Mouse (Mus musculus) embryonic stem cell, embryonic (primary cell): Measurements from ENCODE around the gene Lsamp.

Experiments used
- CTCF ChIA-PET, 4 experiments: fragments of 300-600 bp in 2 of 4; fragments of 350-600 bp in 2 of 4; sonication (Branson Sonifier 250); formaldehyde crosslinking; loops; one replicate each; lab custom pipeline; 2022; ENCODE audit warnings: inconsistent platforms in 2 of 4; lab: Charles Lee
- POLR2A ChIA-PET, 4 experiments: fragments of 300-600 bp in 2 of 4; fragments of 350-600 bp in 2 of 4; sonication (Branson Sonifier 250); formaldehyde crosslinking; loops; one replicate each; lab custom pipeline; 2022; ENCODE audit warnings: antibody characterized with exemption in 4 of 4, inconsistent platforms in 1 of 4; lab: Charles Lee

The Lsamp gene

DNA sequence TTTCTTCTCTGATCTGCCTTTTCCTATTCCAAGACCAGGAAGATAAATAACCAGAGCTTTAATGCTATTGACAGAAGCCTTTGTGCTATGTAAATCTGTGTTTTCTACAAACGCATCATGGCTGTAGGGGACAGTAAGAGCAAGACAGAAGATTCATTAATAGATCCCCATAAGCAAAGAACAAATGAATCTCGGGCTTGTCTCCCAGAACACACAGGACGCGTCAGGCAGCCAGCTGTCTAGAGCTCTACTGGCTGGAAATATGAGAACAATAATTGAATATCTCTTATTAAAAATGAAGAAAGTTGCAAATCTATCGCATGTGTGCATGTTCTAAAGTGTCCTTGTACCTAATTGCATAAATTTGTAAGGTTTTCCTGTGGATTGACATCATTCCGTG is 755.6 kb downstream of the Lsamp start:
- ChIA-PET CTCF (interaction anchor here in 1 of 4 experiments (0.9 kb wide), 1 partner anchor 228 kb away, joined by 3 read pairs; no protein-coding TSS in a partner anchor), POLR2A (interaction anchor here in 1 of 4 experiments (0.6 kb wide), 1 partner anchor 244 kb away, joined by 3 read pairs; no protein-coding TSS in a partner anchor)

- POLR2A ChIA-PET, result no interaction called here
- CTCF ChIA-PET, result no interaction called here
Observed at GRCm38 (mm10) chr16:40740273-40740672, 756.1 kb downstream of the Lsamp start.

DNA sequence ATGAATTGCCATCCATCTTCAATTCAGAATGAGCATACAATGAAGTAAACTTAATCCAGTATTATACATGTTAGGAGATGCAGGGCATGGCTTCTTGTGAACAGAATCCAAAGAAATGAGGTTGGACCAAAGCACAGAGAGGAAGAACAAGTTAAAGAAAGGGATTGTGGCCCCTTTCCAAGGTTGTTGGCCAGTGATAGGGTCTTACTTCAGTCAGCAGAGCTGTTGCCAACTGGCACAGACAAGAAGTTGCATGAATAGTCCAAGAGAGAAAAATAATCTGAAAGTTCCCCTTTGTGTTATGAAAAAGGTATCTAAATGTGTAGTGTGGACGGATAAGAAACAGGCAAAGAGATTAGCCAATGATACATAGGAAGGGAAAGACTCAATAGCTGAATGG is 843.0 kb downstream of the Lsamp start:
- ChIA-PET CTCF (no interaction called here), POLR2A (no interaction called here)

DNA sequence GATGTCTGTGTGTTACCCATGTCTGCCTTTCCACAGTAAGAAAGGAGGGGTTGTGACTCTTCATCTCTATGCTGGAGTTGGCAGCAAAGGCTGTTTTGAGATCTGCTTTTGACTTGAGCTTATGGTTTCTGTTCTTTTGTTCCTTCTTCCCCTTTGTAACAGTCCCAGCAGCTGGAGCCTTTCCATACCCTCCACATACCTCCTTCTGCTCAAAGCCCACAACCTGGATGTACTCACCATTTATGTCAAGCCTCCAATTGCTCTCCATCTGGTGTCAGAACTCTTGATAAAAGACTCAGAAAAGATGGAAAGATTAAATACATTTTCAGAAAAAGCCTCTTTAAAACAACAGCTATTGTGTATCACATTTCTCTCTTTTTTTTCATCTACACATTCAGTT is 847.4 kb downstream of the Lsamp start:
- ChIA-PET POLR2A (no interaction called here), CTCF (no interaction called here)

- CTCF ChIA-PET, result no interaction called here
- POLR2A ChIA-PET, result no interaction called here
Observed at GRCm38 (mm10) chr16:40841765-40842164, 857.6 kb downstream of the Lsamp start.

GRCm38 (mm10) chr16:40866733-40867132 is 882.6 kb downstream of the Lsamp start:
- POLR2A ChIA-PET, result interaction anchor here in 1 of 4 experiments (0.6 kb wide), 1 partner anchor 803 kb away, joined by 3 read pairs; no protein-coding TSS in a partner anchor
- CTCF ChIA-PET, result no interaction called here

DNA sequence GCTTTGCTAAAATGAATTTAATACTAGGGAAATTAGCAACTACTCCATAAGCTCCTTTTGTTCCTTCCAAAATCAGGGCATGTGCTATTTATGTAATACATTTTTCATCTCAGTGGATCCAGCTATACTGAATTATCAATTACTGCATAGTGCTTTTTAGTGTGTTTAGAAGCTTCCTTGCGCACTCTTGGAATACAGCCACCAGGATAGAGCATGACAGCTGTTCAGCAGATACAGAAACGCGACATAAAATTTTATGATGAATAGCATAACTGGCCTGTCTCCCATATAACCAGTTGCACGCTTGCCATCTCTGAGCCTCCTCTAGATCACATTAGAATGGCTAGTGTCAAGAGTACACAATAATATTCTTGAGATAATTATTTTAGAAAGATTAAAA is 894.1 kb downstream of the Lsamp start:
- POLR2A ChIA-PET, result no interaction called here
- CTCF ChIA-PET, result interaction anchor here in 1 of 4 experiments (1.1 kb wide), 1 partner anchor 90 kb away, joined by 4 read pairs; no protein-coding TSS in a partner anchor

DNA sequence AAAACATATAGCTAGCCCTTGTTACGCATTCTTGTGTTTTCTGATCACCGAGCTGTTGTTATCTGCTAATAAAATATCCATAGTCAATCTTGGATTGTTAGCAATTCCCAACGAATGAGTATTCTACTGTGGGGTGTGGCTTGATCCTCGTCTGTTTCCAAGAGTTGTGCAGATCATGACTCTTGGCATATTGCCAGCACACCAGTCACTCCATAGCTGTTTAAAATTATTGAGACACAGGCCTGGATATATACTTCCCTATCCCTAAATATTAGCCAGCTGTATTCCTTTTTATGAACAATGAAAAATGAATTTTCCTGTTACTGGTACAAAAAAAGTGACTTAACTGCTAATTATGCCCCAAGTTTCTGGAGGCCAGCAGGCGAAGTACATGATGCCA is 897.8 kb downstream of the Lsamp start:
- CTCF ChIA-PET, result no interaction called here

DNA sequence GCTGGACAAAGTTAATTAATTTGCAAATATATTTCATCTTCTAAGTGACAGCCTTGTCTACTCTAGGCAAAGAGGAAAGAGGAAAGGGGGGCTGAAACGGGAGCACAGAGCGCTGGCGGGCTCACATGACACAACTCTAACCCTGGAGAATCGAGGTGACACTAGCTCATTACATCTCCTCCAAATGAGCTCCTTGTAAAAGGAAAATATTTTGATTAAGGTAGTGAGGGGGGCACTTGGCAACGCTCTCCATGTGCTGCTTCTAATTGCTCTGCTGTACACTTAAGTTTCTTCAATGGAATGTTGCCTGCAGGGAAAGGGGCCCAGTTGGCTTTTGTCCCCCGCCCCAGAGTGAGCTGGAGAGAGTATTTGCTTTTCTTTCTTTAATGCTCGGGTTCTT is 907.2 kb downstream of the Lsamp start:
- CTCF ChIA-PET, result no interaction called here
- POLR2A ChIA-PET, result no interaction called here

More for the DNA sequence above, 897.8 kb downstream of the Lsamp start:
- POLR2A ChIA-PET, result interaction anchor here in 1 of 4 experiments (0.5 kb wide), 1 partner anchor 410 kb away, joined by 3 read pairs; no protein-coding TSS in a partner anchor

- POLR2A ChIA-PET, result no interaction called here
- CTCF ChIA-PET, result no interaction called here
Observed at GRCm38 (mm10) chr16:40897768-40898327, 913.7 kb downstream of the Lsamp start.

GRCm38 (mm10) chr16:40907892-40908291 is 923.7 kb downstream of the Lsamp start:
- CTCF ChIA-PET, result no interaction called here
- POLR2A ChIA-PET, result no interaction called here

DNA sequence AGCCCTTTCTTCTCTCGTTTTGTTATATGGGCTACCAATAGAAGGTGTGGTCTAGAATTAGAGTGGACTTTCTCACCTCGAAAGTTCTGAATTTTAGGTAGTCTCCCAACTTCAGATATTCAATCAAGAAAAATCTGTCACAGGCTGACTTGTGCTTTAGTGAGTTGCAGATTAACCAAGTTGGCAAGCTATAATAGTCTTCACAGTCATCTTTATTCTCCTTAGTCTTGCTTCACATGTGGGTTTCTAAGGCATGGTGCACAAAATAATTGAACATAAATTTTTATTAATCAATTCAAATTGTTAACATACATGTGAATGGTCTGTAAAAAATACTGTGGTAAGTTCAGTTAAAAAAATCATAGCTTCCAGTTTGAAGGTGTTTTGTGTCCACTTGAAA is 930.0 kb downstream of the Lsamp start:
- POLR2A ChIA-PET, result no interaction called here
- CTCF ChIA-PET, result no interaction called here

DNA sequence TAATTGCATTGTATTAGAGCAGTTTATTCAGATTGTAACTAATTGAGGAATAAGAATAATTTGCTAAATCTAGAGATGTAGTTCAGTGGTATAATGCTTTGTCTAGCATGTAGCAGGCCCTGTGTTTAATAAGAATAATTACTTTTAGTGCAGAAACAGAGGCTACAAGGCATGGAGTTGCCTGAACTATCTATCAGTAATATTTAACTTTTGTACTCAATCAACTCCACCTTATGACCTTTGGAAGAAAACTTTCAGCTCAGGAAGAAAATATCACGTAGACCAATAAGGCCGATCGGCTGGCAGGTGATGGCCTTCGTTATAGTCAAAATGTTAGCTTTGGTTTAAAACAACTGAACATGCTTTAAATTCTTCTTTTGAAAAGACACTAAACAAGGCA is 946.4 kb downstream of the Lsamp start:
- ChIA-PET CTCF (no interaction called here), POLR2A (no interaction called here)

- ChIA-PET POLR2A (no interaction called here), CTCF (no interaction called here)
Observed at GRCm38 (mm10) chr16:40942266-40942665, 958.1 kb downstream of the Lsamp start.

DNA sequence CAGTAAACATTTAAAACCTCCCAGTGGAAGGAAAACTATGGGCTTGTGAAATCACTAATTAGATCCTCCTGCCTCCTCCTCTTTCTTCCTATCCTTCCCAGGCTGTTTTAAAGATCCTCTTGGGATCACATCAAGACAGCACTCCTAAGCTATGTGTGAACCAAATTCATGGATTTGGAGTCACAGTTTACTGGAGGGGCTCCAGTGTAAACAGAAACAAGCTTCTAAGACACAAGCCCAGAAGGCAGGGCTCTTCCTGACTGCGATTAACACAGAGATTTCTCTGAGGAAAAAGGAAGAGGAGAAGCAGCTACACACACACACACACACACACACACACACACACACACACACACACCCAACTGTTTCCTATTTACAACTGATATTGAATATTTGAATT is 961.7 kb downstream of the Lsamp start:
- POLR2A ChIA-PET, result interaction anchor here in 1 of 4 experiments (0.6 kb wide), 1 partner anchor 544 kb away, joined by 3 read pairs; no protein-coding TSS in a partner anchor
- CTCF ChIA-PET, result no interaction called here

DNA sequence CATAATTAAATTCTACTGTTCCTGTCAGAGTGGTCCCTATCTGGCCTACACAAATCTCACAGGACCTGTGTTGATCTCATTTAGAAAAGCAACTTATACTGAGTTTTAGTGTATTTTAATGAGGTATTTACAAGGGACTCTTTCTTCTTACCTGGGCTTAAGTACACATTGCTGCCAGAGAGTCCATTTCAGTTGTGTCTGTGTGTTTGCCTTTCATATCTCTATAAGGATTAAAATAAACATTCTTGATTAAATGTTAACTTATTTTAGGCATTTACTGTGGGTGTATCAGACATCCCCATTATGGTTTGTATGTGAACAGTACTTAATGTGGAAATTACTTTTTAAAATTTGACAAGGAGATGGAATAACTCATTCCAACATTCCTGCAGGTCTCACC is 963.9 kb downstream of the Lsamp start:
- ChIA-PET POLR2A (no interaction called here), CTCF (no interaction called here)

- POLR2A ChIA-PET, result no interaction called here
- CTCF ChIA-PET, result interaction anchor here in 2 of 4 experiments (0.9 to 1.4 kb wide), 2 partner anchors 9 kb away, joined by 3 read pairs; no protein-coding TSS in a partner anchor
Observed at GRCm38 (mm10) chr16:40959211-40959610, 975.0 kb downstream of the Lsamp start.

- ChIA-PET POLR2A (no interaction called here), CTCF (interaction anchor here in 1 of 4 experiments (1.4 kb wide), 1 partner anchor 7 kb away, joined by 3 read pairs; no protein-coding TSS in a partner anchor)
Observed at GRCm38 (mm10) chr16:40960586-40960985, 976.4 kb downstream of the Lsamp start.

- ChIA-PET CTCF (interaction anchor here (0.6 to 1.2 kb wide), 20 partner anchors 8 to 1199 kb away, joined by 3 to 7 read pairs (median 3); no protein-coding TSS in a partner anchor), POLR2A (interaction anchor here in 2 of 4 experiments (0.5 to 0.6 kb wide), 2 partner anchors 532 to 1097 kb away, joined by 3 to 7 read pairs; no protein-coding TSS in a partner anchor)
Observed at GRCm38 (mm10) chr16:40968088-40968860, 984.1 kb downstream of the Lsamp start.

- ChIA-PET POLR2A (no interaction called here), CTCF (no interaction called here)
Observed at GRCm38 (mm10) chr16:40971382-40971781, 987.2 kb downstream of the Lsamp start.
